34 mouse cellular contexts compared by ENCODE assay signal in genomic region chr2:129152751-129153150, GRCm38 (mm10). TPM values are rescaled to one million over a fixed set of nuclear protein-coding genes. Genes with fewer than 3 reads are reported as not detected.
DNase-seq lines count a peak whose midpoint lies in the region; ATAC-seq and TF ChIP-seq lines count a peak whose summit lies in the region.
"Had no signal": no experiment of that assay in that cellular context is flagged by ENCODE, and none has a peak within 500 bp of the region (broad histone marks: within the 10 kb centered on the region; RNA-seq: fewer than 3 reads in every experiment).

No protein-coding gene starts in this region.

- H3K4me3 ChIP-seq in liver, postnatal 0 days (ENCODE audit: low read depth, low read length): no peak overlapping the region
- no peak overlapping the region for H3K4me3 ChIP-seq in liver, embryonic 12.5 days
- H3K4me3 ChIP-seq in MEL (ENCODE audit: control insufficient read depth in 1 of 2, insufficient read depth in 1 of 2, low read depth in 2 of 2, low read length in 2 of 2): no peak overlapping the region
- H3K4me3 ChIP-seq in forebrain, embryonic 10.5 days: no peak overlapping the region
- H3K4me3 ChIP-seq in forebrain, embryonic 15.5 days: no peak overlapping the region
- H3K4me3 ChIP-seq: embryonic facial prominence, embryonic 10.5 days; embryonic facial prominence, embryonic 15.5 days; forebrain, embryonic 13.5 days; hindbrain, embryonic 13.5 days; layer of hippocampus, adult 2 months; limb, embryonic 13.5 days; liver, embryonic 13.5 days; midbrain, embryonic 10.5 days; myocyte; neural tube, embryonic 12.5 days had no signal

- no peaks in the 10 kb centered on the region for H3K4me1 ChIP-seq in liver, postnatal 0 days (ENCODE audit: insufficient read depth)
- H3K4me1 ChIP-seq in liver, embryonic 12.5 days: no peaks in the 10 kb centered on the region
- H3K4me1 ChIP-seq in MEL (ENCODE audit: control insufficient read depth in 1 of 2, insufficient read depth in 2 of 2, low read length in 2 of 2): peaks cover 4 to 8% of the 10 kb centered on the region in 2 experiments
- peaks cover 6% of the 10 kb centered on the region; the same call in 1 of the 2 replicates for H3K4me1 ChIP-seq in forebrain, embryonic 10.5 days
- no peaks in the 10 kb centered on the region for H3K4me1 ChIP-seq in forebrain, embryonic 15.5 days
- H3K4me1 ChIP-seq: embryonic facial prominence, embryonic 10.5 days; embryonic facial prominence, embryonic 15.5 days; forebrain, embryonic 13.5 days; hindbrain, embryonic 13.5 days; limb, embryonic 13.5 days; liver, embryonic 13.5 days; neural tube, embryonic 12.5 days had no signal

- peak; percentile 4; the same call in 1 of the 2 replicates for TF ChIP-seq RAD21 in MEL (IDR thresholded peaks at IDR 0.05; ENCODE audit: low read depth, low read length)

- peak; percentile 34 for TF ChIP-seq CTCF in liver, postnatal 0 days (IDR thresholded peaks at IDR 0.05; ENCODE audit: low read depth)
- 0 out of 6 replicates have a peak, but pooled peaks of 1 of the 3 experiments have one; percentile 8 for TF ChIP-seq CTCF in MEL (IDR thresholded peaks at IDR 0.05 in 2 of 3, conservative IDR thresholded peaks at IDR 0.05 in 1 of 3; ENCODE audit: control insufficient read depth in 1 of 3, insufficient read depth in 1 of 3, low read depth in 2 of 3, low read length in 3 of 3, poor library complexity in 1 of 3, severe bottlenecking in 1 of 3)

- no peaks in the 10 kb centered on the region for H3K27me3 ChIP-seq in liver, postnatal 0 days (ENCODE audit: insufficient read depth, low read length)
- no peaks in the 10 kb centered on the region for H3K27me3 ChIP-seq in liver, embryonic 12.5 days (replicated peaks)
- H3K27me3 ChIP-seq in MEL (ENCODE audit: control insufficient read depth in 1 of 2, insufficient read depth in 2 of 2, low read length in 2 of 2): peaks cover 0 to under 1% of the 10 kb centered on the region in 2 experiments; a peak in 3 of 4 replicates
- H3K27me3 ChIP-seq in forebrain, embryonic 10.5 days (ENCODE audit: poor library complexity, severe bottlenecking): no peaks in the 10 kb centered on the region
- no peaks in the 10 kb centered on the region for H3K27me3 ChIP-seq in forebrain, embryonic 15.5 days
- H3K27me3 ChIP-seq: embryonic facial prominence, embryonic 15.5 days; forebrain, embryonic 13.5 days; hindbrain, embryonic 13.5 days; limb, embryonic 13.5 days; liver, embryonic 13.5 days; neural tube, embryonic 12.5 days had no signal

- peaks cover under 1% of the 10 kb centered on the region; the same call in 1 of the 2 replicates for H3K9me3 ChIP-seq in liver, postnatal 0 days (ENCODE audit: low read length)
- no peaks in the 10 kb centered on the region for H3K9me3 ChIP-seq in liver, embryonic 12.5 days (replicated peaks)
- no peaks in the 10 kb centered on the region for H3K9me3 ChIP-seq in MEL (replicated peaks; ENCODE audit: insufficient read depth, low read length)
- no peaks in the 10 kb centered on the region for H3K9me3 ChIP-seq in forebrain, embryonic 10.5 days
- H3K9me3 ChIP-seq in forebrain, embryonic 15.5 days: no peaks in the 10 kb centered on the region
- H3K9me3 ChIP-seq: embryonic facial prominence, embryonic 10.5 days; embryonic facial prominence, embryonic 15.5 days; forebrain, embryonic 13.5 days; G1E; hindbrain, embryonic 13.5 days; limb, embryonic 13.5 days; liver, embryonic 13.5 days; midbrain, embryonic 10.5 days; neural tube, embryonic 12.5 days had no signal

- ATAC-seq in liver, postnatal 0 days: no peak
- ATAC-seq in liver, embryonic 12.5 days: no peak
- no peak for ATAC-seq in forebrain, embryonic 15.5 days (replicated peaks)
- ATAC-seq: forebrain, embryonic 13.5 days; midbrain, embryonic 16.5 days had no signal

- no peak overlapping the region for H3K9ac ChIP-seq in liver, postnatal 0 days (replicated peaks)
- no peak overlapping the region for H3K9ac ChIP-seq in liver, embryonic 12.5 days
- H3K9ac ChIP-seq in MEL (ENCODE audit: control insufficient read depth, low read depth, low read length, poor library complexity, severe bottlenecking): no peak overlapping the region
- H3K9ac ChIP-seq in forebrain, embryonic 15.5 days (replicated peaks): no peak overlapping the region
- H3K9ac ChIP-seq: embryonic facial prominence, embryonic 15.5 days; forebrain, embryonic 13.5 days; hindbrain, embryonic 13.5 days; limb, embryonic 13.5 days; liver, embryonic 13.5 days; neural tube, embryonic 12.5 days had no signal

- no peaks in the 10 kb centered on the region for H3K36me3 ChIP-seq in liver, postnatal 0 days (replicated peaks; ENCODE audit: insufficient read depth, low read length)
- H3K36me3 ChIP-seq in liver, embryonic 12.5 days: no peaks in the 10 kb centered on the region
- peaks cover 0 to 6% of the 10 kb centered on the region in 2 experiments; a peak in 2 of 4 replicates for H3K36me3 ChIP-seq in MEL (ENCODE audit: control insufficient read depth in 1 of 2, insufficient read depth in 2 of 2, low read length in 2 of 2)
- no peaks in the 10 kb centered on the region for H3K36me3 ChIP-seq in forebrain, embryonic 10.5 days (replicated peaks)
- H3K36me3 ChIP-seq in forebrain, embryonic 15.5 days: no peaks in the 10 kb centered on the region
- H3K36me3 ChIP-seq: embryonic facial prominence, embryonic 10.5 days; embryonic facial prominence, embryonic 15.5 days; G1E; hindbrain, embryonic 13.5 days; limb, embryonic 13.5 days; liver, embryonic 13.5 days; midbrain, embryonic 10.5 days; neural tube, embryonic 12.5 days had no signal

- no peak for TF ChIP-seq POLR2A in MEL (IDR thresholded peaks at IDR 0.05; ENCODE audit: control insufficient read depth in 1 of 2, insufficient read depth in 1 of 2, low read depth in 1 of 2, low read length in 2 of 2, poor library complexity in 1 of 2)

- peak; percentile 14 for DNase-seq in adrenal gland, postnatal 10 days
- DNase-seq in adrenal gland, postnatal 25 days: no peak
- no peak for DNase-seq in liver, postnatal 0 days
- peak; percentile 46 for DNase-seq in 3T3-L1 (ENCODE audit: low read depth, low spot score)
- no peak for DNase-seq in MEL (ENCODE audit: low read depth, low spot score)
- no peak for DNase-seq in forebrain, embryonic 10.5 days (ENCODE audit: extremely low spot score, low spot score)
- DNase-seq: B cell, adult 2 months; cerebellum, adult 2 months; cerebellum, postnatal 14 days; gastrocnemius, postnatal 25 days; heart, adult 11 months; heart, postnatal 4 days; kidney, adult 11 months; kidney, postnatal 36 days; liver, embryonic 13.5 days; right cerebral cortex, adult 18-20 months; right cerebral cortex, postnatal 4 days; thymus, adult 2 months; thymus, postnatal 36 days had no signal

- TF ChIP-seq EP300 in liver, postnatal 0 days (IDR thresholded peaks at IDR 0.05; ENCODE audit: low read depth): no peak
- no peak for TF ChIP-seq EP300 in MEL (IDR thresholded peaks at IDR 0.05; ENCODE audit: low read depth in 1 of 2, low read length in 2 of 2)

- no peak overlapping the region for H3K27ac ChIP-seq in liver, postnatal 0 days (ENCODE audit: low read depth)
- H3K27ac ChIP-seq in liver, embryonic 12.5 days: no peak overlapping the region
- no peak overlapping the region for H3K27ac ChIP-seq in MEL (ENCODE audit: control insufficient read depth, low read depth, low read length)
- H3K27ac ChIP-seq in forebrain, embryonic 10.5 days: no peak overlapping the region
- no peak overlapping the region for H3K27ac ChIP-seq in forebrain, embryonic 15.5 days (replicated peaks)
- H3K27ac ChIP-seq: embryonic facial prominence, embryonic 10.5 days; embryonic facial prominence, embryonic 15.5 days; forebrain, embryonic 13.5 days; hindbrain, embryonic 13.5 days; layer of hippocampus, adult 2 months; limb, embryonic 13.5 days; liver, embryonic 13.5 days; macrophage; midbrain, embryonic 10.5 days; neural tube, embryonic 12.5 days had no signal

- no peaks in the 10 kb centered on the region for H3K79me2 ChIP-seq in MEL (ENCODE audit: control insufficient read depth, insufficient read depth, low read length, poor library complexity)

- H3K4me2 ChIP-seq in liver, postnatal 0 days (ENCODE audit: low read depth, low read length): no peak overlapping the region
- no peak overlapping the region for H3K4me2 ChIP-seq in liver, embryonic 12.5 days
- no peak overlapping the region for H3K4me2 ChIP-seq in forebrain, embryonic 15.5 days (replicated peaks)
- H3K4me2 ChIP-seq: embryonic facial prominence, embryonic 15.5 days; forebrain, embryonic 13.5 days; heart, embryonic 11.5 days; hindbrain, embryonic 13.5 days; limb, embryonic 13.5 days; liver, embryonic 13.5 days; neural tube, embryonic 12.5 days had no signal

- 55% methylated on average over 1 of the region's 1 CpGs for WGBS in liver, postnatal 0 days (ENCODE audit: insufficient replicate concordance)
- 68% methylated on average over 1 of the region's 1 CpGs for WGBS in liver, embryonic 12.5 days (ENCODE audit: insufficient replicate concordance)
- WGBS in forebrain, embryonic 10.5 days: 90% methylated on average over 1 of the region's 1 CpGs
- 85% methylated on average over 1 of the region's 1 CpGs for WGBS in forebrain, embryonic 15.5 days

RNA-seq across cellular contexts. Expression of gene Chchd5, which starts 23.3 kb away (rescaled TPM):
- 10 to 100 TPM; 17.3 to 20.2 TPM for total RNA-seq in adrenal gland, postnatal 10 days (2021)
- total RNA-seq in adrenal gland, postnatal 25 days (2021): 25.0 and 27.7 TPM in 2 replicates
- 12.8 and 13.0 TPM in 2 replicates for polyA plus RNA-seq in liver, postnatal 0 days (2015; fragmentation: Nextera tagmentation; extraction: Ambion mirVana)
- 12.3 and 13.6 TPM in 2 replicates for polyA plus RNA-seq in liver, embryonic 12.5 days (2016; fragmentation: Nextera tagmentation; extraction: Ambion mirVana)
- 15.9 and 17.1 TPM in 2 replicates for total RNA-seq in MEL (2012; rRNA removed)
- 10 to 100 TPM in 1 of 2 experiments, not detected in 1; 23.7 TPM for polyA plus RNA-seq in MEL (2012; ENCODE audit: insufficient read depth in 1 of 2, insufficient read length in 2 of 2, low read depth in 1 of 2, low replicate concordance in 2 of 2, missing spikeins in 1 of 2)
- polyA plus RNA-seq in forebrain, embryonic 10.5 days (2016; fragmentation: Nextera tagmentation; extraction: Ambion mirVana): 24.1 and 25.2 TPM in 2 replicates
- 22.5 and 26.2 TPM in 2 replicates for polyA plus RNA-seq in forebrain, embryonic 15.5 days (2015; fragmentation: Nextera tagmentation; extraction: Ambion mirVana)

RNA-seq across cellular contexts. Expression of gene Slc20a1, which starts 45.8 kb away (rescaled TPM):
- 10 to 100 TPM; 19.0 to 19.9 TPM for total RNA-seq in adrenal gland, postnatal 10 days (2021)
- total RNA-seq in adrenal gland, postnatal 25 days (2021): 18.0 and 21.1 TPM in 2 replicates
- 20.2 and 24.9 TPM in 2 replicates for polyA plus RNA-seq in liver, postnatal 0 days (2015; fragmentation: Nextera tagmentation; extraction: Ambion mirVana)
- polyA plus RNA-seq in liver, embryonic 12.5 days (2016; fragmentation: Nextera tagmentation; extraction: Ambion mirVana): 76.2 and 78.4 TPM in 2 replicates
- total RNA-seq in MEL (2012; rRNA removed): 44.9 and 69.4 TPM in 2 replicates
- polyA plus RNA-seq in MEL (2012; ENCODE audit: insufficient read depth in 1 of 2, insufficient read length in 2 of 2, low read depth in 1 of 2, low replicate concordance in 2 of 2, missing spikeins in 1 of 2): 10 to 100 TPM in 1 of 2 experiments, not detected in 1; 80.7 TPM
- 57.2 and 57.9 TPM in 2 replicates for polyA plus RNA-seq in forebrain, embryonic 10.5 days (2016; fragmentation: Nextera tagmentation; extraction: Ambion mirVana)
- 58.8 TPM in 2 replicates for polyA plus RNA-seq in forebrain, embryonic 15.5 days (2015; fragmentation: Nextera tagmentation; extraction: Ambion mirVana)

RNA-seq across cellular contexts. Expression of gene Polr1b, which starts 52.0 kb away (rescaled TPM):
- 10 to 100 TPM; 16.6 to 19.8 TPM for total RNA-seq in adrenal gland, postnatal 10 days (2021)
- total RNA-seq in adrenal gland, postnatal 25 days (2021): 21.6 and 23.5 TPM in 2 replicates
- 6.5 and 7.1 TPM in 2 replicates for polyA plus RNA-seq in liver, postnatal 0 days (2015; fragmentation: Nextera tagmentation; extraction: Ambion mirVana)
- polyA plus RNA-seq in liver, embryonic 12.5 days (2016; fragmentation: Nextera tagmentation; extraction: Ambion mirVana): 38.3 and 40.6 TPM in 2 replicates
- total RNA-seq in MEL (2012; rRNA removed): 71.9 and 90.1 TPM in 2 replicates
- 10 to 100 TPM in 1 of 2 experiments, not detected in 1; 92.8 TPM for polyA plus RNA-seq in MEL (2012; ENCODE audit: insufficient read depth in 1 of 2, insufficient read length in 2 of 2, low read depth in 1 of 2, low replicate concordance in 2 of 2, missing spikeins in 1 of 2)
- 47.6 and 48.8 TPM in 2 replicates for polyA plus RNA-seq in forebrain, embryonic 10.5 days (2016; fragmentation: Nextera tagmentation; extraction: Ambion mirVana)
- polyA plus RNA-seq in forebrain, embryonic 15.5 days (2015; fragmentation: Nextera tagmentation; extraction: Ambion mirVana): 17.8 and 19.5 TPM in 2 replicates

Comparison
In these comparisons a context has a peak if more than half of its experiments do, and no peak if none do; other contexts are left out.
1. DNase-seq: peak in adrenal gland, postnatal 10 days (single experiment) and 3T3-L1 (single experiment); none in adrenal gland, postnatal 25 days (single experiment), liver, postnatal 0 days (single experiment), MEL (single experiment) and forebrain, embryonic 10.5 days (single experiment).